Mouse (Mus musculus) lung, adult 2 months (tissue): ENCODE measurements around the gene Mical3.

Experiments
- CTCF ChIP-seq: fragments of 200-500 bp; IDR thresholded peaks from 2 replicates; pipeline ENCODE4 v1.5.1; 2011; ENCODE audit warnings: mild to moderate bottlenecking, low read length, control low read depth; ENCODE audit not compliant: insufficient read depth
- POLR2A ChIP-seq: fragments of 200-500 bp; IDR thresholded peaks from 2 replicates; pipeline ENCODE4 v1.6.1; 2011; ENCODE audit warnings: low read depth, mild to moderate bottlenecking, control low read depth, low read length, borderline replicate concordance; ENCODE audit errors: extremely low read depth

GRCm38 (mm10) chr6:120943551-120943950 is 187.2 kb downstream of the Mical3 start:
- TF ChIP-seq CTCF: no peak
- TF ChIP-seq POLR2A: no peak
